Mouse (Mus musculus) mature B cell (primary cell): ENCODE measurements at regions not wholly inside any gene's neighbourhood (a gene's known extent, or its start where the extent isn't known, plus 50 kb on each side); places are given as distances from the start of the nearest gene placed in this dataset.

Experiments used
- in situ Hi-C: fragments of 300-500 bp; cut with MboI; formaldehyde crosslinking; loops from 2 replicates; pipeline ENCODE4 v1.14.3; 2019

DNA sequence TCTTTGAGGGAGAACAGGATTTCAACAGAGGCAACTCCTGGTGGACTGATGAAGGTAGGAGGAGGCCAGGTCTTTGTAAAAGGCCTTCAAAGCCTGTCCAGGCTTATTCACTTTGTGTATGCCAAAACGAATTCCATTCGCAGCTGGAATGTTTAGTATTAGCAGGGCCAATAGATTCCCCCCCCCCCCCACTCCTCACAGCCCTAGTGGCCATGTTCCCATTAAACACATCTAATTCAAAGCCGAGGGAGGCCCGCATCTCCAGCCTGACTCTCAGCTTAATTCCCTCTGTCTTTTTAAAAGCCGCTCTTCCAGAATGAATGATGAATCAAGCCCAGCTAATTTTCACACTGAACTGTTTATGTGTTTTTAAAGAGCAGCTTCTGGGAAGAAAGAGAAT is 205.5 kb downstream of the Etnk1 start:
- in situ Hi-C loops, result loop anchor here (25.0 kb wide), 1 partner anchor 1640 kb away; no protein-coding TSS in a partner anchor

DNA sequence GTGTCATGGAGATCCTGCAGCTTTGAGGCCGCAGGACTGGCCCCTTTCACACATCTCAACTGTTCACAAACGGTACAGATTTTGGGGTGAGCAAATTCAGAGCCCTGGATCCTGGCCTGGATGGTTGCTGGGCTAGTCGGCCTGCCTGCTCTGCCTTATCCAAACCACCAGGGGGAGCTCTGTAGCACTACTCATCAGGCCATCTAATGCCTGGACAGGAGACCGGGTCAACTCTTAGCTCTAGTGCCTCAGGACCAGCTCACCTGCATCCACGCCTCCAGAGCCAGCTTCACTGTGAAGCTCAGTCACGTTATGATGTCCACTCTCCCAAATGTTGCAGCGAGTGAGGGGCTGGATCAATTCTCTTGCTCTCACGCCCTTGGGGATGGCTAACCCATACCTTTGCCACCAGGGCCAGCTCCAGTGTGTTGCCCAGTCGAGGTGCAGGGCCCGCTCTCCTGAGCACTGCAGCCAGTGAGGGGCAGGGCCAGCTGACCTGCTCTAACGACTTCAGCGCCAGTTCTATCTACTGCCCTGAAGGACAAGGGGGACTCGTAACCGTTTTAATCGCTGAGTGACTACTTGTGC is 206.8 kb downstream of the Etnk1 start:
- in situ Hi-C loops, result loop anchor here (25.0 kb wide), 1 partner anchor 1639 kb away; no protein-coding TSS in a partner anchor

DNA sequence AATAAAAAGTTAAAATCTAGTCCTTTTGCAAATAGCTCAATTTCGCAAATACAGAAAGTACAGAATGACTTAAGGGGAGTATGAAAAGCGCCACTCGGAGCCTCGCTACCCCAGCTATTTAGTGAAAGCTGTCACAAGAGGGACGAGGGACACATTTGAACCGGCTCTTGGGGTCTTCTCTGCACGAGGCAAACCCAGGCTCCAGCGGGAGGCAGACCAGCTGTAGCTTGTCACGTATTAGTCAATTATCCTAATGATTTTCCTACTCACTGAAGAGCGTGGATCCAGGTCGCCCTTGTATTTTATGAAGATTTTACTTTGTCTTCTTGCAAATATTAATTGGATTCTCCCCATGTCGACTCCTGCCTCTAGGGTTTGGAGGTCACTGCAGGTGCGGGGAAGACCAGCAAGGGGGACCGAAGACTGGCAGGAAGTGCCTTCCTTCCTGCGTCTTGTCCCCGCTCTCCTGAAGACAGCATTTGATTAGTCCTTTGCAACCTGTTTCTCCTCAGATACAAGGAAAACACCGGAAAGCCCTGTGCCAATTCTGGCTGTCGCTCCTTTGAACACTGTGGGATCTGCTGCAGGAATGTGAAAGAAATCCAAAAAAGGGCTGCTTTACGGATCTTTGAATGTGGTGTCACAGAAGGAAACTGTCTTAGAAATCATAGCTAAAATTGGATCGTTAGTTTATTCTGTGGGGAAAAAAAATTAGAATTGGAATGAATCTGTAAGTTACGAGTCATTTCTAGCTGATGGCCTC is 209.1 kb downstream of the Etnk1 start:
- in situ Hi-C loops, result no loop called here

DNA sequence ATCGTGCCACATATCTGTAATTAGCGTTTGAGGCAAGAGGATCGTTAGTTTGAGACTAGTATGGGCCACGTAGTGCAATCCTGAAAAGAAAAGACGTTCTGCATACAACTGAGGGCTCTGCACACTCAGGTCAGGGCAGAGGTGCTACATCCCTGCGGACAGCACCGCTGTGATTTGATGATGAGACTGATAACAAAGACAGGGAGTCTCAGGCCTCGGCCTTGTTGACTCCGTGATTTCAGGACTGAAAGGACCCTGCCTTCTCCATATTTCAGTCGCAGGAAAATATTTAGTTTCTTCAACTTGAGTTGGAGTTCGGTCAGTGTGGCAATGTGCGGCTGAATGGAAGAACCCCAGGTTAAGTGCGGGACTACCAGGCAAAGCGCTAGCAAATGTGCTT is 210.1 kb downstream of the Etnk1 start:
- in situ Hi-C loops, result no loop called here

DNA sequence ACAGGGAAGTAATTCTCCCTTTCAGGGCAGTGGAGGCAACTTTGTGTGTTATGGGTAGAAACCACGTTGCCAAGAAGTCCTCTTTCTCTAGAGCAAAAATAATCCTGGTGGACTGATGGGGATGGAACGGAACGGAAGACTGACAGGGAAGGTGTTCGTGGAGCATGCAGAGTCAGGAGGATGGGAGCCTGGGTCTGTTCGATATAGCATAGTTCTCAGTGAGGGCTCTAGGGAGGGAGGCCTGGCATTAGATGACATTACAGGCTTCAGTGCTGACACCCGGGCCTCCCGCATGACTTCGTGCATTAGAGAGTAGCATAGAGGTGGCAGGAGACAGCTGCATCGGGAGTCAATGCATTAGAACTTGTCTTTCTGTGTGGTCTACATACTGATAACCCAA is 211.1 kb downstream of the Etnk1 start:
- in situ Hi-C loops, result no loop called here

DNA sequence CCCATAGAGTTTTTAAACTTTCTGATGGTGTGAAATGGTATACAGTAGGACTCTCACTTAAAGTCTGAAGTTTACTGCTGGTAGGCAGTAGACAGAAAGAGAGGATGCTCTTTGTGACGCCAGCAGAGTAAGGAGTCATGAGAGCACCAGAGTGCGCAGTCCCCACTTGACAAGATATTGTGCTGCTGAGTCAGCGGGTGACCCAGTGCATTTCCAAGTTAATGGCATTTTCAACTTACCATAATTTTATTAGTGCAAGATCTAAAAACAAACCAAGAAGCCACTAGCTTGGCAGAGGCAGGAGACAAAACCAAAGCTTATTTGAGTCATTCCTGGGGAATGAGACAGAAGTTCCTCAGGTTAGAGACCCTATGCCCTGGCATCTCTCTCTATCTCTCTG is 213.5 kb downstream of the Etnk1 start:
- in situ Hi-C loops, result no loop called here

DNA sequence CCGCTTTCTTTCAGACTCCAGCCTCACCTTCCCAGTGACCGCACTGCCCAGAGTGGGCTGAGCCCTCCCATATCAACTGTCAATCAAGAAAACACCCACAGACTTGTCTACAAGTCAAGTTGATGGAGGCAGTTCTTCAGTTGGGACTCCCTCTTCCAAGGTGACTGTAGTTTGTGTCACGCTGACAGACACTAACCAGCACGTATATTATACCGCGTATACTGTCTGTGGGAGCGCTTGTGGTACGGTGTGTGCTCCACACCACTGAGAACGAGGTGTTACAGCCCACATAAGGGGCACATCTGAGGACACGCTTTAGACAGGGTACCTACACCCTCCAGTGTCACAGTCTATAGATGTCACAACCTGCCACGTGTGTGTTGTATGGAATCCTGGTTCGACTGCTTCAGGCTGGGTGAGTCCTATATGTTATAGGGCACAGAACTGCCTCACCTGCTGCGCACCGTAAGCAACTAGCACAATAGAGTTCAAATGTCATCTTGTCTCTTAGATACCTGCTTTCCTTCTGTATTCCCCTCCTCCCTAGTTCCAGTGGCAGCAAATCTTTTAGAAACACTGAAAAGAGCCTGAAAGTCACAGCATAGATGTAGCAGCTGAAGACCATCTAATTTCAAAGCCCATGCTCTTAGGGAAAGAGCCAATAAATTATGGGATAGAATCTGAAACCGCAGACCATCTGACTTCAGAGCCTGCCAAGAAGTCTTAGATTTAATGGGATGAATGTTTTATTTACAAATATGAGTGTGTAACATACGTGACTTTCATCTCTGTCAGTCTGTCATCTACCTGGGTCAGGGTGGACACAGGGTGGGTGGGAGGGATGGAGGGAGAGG is 219.8 kb downstream of the Etnk1 start:
- in situ Hi-C loops, result no loop called here

DNA sequence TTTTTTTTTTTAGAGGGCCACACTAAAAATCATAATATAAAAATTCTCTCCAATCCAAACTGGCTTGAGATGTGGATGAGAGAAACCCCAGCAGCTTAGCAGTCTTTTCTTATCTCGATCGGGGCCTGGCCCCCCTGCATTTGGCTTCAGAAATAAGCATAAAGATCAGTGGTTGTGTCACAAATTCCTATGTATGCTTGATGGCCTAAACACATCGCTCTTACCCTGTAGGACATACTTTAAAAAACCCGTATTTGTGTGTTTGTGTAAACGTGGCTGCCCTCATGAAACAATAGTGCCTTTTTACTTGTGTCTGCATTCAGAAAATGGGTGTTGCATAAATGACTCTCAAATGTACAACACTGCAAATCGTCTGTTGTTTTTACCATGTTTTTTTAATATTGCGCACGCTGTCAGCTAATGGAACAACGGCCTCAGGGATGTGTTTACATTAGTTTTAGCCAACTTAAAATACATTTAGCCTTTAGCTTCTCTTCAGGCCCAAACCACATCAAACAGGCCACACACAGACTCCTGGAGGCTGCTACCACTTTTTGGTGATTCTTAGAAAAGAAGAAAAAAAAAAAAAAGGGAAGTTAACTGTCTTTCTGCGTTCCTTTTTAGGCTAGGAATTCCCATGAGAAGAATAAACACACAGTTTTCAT is 226.7 kb downstream of the Etnk1 start:
- in situ Hi-C loops, result no loop called here

DNA sequence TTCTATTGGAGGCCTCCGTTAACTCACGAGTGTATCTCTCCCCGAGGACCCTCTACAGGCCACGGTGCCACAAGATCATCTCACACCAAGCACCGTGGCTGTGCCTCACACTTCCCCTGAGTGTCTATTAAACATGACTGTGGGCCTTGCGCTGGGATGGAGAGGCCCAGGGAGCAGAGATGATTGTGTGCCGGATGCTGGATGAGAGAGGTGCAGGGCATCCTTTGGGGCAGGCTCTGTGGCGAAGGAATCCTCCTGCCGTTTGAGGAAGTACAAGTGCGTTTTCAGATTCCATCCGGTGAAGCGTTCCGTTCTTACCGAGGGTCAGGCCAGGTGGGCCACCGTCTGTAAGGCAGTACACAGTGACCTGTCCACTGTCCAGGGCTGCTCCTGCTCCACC is 227.4 kb downstream of the Etnk1 start:
- in situ Hi-C loops, result no loop called here

DNA sequence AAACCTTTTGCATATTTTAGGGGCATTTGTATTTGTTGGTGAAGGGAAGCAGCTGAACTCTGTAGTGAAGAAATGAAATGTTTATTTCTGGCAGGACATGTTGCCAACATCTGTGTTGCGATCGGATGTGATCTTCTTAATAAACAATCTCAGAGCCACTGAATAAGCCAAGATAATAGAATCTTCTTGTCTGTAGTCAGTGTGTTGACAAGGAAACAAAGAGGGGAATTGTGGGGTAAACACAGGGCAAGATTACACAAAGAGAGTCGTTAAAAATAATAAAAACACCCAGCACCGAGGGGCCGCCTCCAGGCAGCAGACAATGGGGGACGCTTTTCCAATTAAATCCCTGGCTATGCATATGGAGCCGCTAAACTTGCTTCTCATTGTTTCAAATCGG is 234.4 kb downstream of the Etnk1 start:
- in situ Hi-C loops, result no loop called here

DNA sequence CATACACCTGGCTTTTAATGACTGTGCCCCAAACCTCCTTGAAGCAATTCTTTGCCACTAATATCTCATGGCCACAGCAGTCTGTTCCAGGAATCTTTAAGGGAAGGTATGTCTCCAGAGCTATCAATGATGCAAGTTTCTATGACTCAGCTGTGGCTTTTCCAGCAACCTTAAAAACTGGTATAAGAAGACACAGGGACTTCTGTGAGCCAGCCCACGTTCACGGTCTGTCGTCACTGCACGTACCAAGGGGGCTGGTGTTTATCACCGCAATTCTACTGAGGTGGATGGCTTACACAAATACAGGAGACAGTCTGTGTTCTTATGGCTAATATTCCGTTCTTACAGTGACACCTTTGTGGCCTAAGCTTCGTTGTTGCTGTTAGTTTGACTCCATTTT is 234.9 kb downstream of the Etnk1 start:
- in situ Hi-C loops, result no loop called here

DNA sequence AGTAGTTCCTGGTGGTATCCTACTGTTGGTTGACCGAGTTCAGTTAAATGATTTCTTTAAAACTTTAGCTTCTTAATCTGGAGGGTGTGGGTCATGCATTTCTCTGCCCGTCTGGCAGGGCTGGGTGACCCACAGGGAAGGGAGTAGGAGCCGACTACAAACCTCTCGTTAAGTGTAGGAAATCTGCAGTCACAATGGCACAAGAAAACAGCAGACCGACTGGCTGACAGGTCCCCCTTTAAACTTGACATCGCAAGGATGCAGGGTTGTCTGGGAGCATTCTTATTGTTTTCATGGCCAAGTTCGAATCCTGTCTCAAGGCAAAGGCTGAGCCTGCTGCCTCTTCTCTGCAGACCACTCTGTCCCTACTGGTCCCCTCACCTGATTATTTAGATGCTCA is 235.7 kb downstream of the Etnk1 start:
- in situ Hi-C loops, result no loop called here

DNA sequence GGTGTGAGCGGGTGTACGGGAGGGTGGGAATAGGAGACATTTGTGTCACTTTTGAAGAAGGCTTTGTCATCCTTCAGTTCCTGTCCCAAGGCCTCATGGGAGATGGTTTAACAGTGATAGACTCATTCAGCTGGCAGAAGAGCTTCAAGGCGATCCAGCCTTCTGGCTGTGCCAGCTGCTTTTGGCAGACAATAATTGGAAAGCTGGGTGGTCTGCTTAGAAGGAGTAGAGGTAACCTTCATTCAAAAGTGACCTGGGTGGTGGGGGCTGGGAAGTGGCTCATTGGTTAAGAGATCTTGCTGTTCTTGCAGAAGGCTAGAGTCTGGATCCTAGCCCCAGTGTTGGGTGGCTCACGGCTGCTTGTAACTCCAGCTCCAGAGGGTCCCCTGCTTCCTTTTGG is 237.5 kb downstream of the Etnk1 start:
- in situ Hi-C loops, result no loop called here

DNA sequence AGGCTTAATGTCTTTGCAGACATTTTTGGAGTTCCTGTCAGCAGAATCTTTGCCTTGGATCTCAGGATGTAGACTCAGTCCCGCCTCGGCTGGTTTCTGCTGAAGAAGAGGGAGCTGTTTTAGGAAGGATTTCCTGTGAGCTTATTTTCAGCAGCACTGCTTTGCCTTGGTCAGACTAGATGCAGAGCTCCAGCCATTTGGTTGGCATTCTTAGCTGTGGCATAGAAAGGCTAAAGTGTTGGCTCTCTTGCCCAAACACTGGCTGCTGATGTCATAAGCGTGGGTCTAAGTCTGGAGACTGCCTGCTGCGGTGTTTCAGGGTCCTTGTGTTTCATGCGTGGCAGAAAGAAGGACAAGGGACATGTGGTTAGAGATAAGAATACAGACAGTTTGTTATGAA is 245.0 kb downstream of the Etnk1 start:
- in situ Hi-C loops, result no loop called here

DNA sequence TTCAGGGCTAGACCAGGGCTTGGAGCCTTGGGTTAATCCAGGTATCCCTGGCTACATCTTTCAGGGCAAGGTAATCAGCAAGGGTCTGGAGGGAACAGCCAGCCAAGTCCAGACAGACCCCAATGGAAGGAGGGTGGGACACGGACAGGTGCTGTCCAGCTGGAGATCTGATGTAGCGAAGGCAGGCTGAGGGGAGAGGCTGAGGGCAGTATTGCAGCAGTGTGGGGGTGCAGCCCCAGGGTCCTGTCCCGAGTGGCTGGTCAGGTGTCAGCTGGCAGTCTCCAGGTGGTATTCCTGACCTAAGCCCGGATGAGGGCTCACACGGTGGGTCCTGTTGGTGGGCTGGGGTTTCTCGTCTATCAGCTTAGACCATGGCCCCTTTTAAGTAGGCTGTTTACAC is 245.7 kb downstream of the Etnk1 start:
- in situ Hi-C loops, result no loop called here

DNA sequence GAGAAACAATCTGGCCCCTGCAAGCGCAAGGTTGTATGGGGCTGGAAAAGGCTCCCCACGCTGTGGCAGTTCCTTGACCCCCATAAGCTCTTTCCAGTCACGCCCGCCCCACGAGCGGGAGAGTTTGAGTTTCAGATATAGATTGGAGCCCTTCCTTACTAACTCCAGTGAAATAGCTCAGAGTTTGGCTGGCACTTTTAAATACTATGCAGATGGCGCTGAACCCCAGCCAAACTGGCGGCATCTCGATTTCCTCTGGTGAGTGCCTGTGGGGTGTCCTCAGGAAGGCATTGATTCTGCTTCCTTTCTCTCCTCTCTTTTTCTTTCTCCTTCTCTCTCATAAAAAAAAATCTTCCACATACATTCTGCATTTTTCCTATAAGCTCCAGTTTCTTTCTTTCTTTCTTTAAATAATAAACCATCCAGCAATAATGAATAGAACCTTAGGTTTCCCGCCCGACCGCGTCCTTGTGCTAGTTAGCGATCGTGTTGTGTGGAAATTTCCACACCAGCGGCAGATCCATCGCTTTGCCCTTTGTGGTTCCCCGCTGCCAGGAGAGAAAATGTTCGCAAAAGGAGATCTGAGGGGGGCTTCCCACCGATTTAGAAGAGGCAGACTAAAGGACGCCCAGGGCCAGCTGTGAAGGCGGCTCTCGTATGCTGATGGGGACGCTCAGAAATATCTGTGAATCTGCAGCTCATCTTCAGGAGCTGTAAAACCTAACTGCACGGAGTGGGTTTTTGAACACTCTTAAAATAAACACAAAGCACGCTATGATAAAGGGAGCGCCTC is 247.8 kb downstream of the Etnk1 start:
- in situ Hi-C loops, result no loop called here

DNA sequence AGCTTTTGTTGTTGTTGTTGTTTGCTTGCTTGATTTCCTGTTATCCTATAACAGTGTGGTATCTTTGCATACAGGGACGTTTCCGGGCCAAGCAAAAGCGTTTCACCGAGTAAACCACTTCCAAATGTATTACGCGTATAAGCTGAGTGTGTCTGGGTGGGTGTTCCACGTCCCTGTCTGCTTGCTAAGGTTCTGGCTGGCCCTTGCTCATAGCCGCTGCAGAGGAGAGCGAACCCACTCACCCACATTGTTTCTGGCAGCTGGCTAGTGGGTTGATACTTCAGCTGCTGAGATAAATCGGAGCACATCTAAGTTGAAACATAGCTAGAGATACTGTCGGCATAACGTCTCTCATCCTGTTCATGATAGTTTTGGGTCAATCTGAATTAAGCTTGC is 248.4 kb downstream of the Etnk1 start:
- in situ Hi-C loops, result no loop called here

DNA sequence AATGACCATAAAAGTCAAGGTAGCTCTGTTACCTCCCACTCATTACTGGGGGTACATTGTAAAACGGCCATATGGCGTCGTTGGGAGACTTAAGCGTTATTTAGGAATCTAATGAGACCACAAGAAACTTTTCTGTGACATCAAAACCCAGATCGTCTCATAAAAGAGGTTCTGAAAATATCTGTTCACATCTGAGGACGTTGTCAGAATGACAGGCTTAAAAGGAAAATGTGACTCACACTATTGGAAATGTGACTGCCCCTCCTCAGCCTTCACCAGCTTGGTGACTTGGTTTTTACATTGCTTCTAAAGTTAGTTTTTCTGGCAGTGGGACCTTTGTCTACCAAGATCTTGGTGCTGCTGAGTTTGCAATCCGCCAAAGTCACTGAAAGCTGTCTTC is 252.9 kb downstream of the Etnk1 start:
- in situ Hi-C loops, result no loop called here

DNA sequence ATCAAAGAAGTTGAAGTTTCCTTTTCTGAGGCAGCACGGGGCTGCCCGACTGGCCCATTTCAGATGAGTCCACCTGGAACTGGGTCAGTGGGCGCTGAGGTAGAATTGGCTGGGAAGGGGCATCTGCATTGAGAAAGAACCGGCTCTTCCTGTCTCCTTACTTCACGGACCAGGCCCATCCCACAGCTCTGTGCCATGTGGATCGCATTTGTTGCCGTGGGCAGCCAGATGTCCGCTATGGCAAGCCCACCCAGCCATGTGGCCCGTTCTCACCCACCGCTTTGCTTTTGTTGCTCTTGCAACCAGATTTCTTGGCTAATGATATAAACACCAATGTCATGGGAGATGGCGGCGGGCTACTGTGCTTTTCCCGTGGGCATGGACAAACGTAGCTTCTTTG is 256.0 kb downstream of the Etnk1 start:
- in situ Hi-C loops, result no loop called here

DNA sequence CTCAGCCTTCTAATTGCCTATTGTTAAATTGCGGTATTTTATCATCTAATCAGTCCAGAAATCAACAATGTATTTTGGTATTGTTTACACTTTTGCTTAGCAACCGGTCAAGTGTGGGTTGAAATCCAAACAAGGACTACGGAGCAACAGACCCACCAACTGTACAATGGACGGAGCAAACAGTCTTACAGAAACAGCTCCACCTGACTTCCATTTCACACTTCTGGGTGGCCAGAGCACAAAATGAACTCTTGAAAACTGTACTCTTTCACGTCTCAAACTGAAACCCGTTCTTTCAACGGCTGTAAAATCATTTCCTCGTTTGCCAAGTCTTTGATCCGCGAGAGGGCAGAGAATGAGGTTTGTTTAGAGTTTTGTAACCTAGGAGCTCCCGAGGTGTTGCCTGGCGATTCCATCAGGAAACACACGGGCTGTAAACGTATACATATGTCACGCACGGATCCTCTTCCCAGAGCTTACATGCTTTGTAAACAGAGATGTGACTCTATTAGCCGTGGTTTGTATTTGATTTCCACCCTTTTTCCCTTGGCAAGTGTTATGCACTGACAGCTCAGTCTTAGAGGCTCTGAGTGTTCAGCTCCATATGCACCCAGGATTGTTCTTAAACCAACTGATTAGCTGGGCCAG is 258.3 kb downstream of the Etnk1 start:
- in situ Hi-C loops, result no loop called here

DNA sequence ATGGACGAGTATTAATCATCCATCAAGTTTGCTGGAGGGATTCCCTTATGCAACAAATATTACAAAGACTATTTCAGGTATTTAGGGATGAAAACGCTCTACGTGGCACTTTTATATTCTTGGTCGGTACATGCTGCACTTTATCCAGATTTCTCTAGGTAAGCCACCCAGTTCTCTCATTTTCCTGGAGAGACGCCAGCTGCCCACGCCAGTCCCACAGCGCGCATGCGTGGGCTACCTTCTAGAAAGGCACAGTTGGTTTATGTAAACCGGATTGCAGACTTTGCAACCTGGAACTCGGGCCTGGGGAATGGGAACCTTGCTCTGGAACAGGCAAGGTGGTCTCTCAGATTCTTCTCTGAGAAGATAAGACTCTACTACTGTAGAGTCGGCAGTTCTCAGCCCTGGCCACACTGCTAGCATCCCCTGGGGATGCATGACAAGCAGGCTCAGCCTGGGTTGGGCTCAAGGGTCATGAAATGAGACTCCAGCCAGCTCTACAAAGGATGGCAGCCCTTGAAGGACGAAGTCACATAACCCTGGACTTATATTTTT is 265.0 kb downstream of the Etnk1 start:
- in situ Hi-C loops, result no loop called here
